Mouse (Mus musculus): ENCODE results near the gene Slc25a25. TPM values are rescaled to one million over a fixed set of nuclear protein-coding genes. Genes with fewer than 3 reads are reported as not detected.
A peak's percentile ranks its signal among the peaks of the same experiment; 100 is the strongest.

The Slc25a25 gene
- polyA plus RNA-seq, 1 experiment from 2014 or later: 7.9 TPM

- Histone ChIP-seq H3K36me3 (ENCODE audit: control insufficient read depth, insufficient read depth, low read length) (no peaks in the 10 kb centered on the region), H3K4me1 (ENCODE audit: control insufficient read depth, insufficient read depth, low read length) (peaks cover 10% of the 10 kb centered on the region), H3K27ac (ENCODE audit: low read depth, low read length) (no peak overlapping the region), H3K27me3 (ENCODE audit: control insufficient read depth, insufficient read depth, low read length) (0 out of 2 replicates have a peak, but pooled peaks cover 2% of the 10 kb centered on the region), H3K4me3 (ENCODE audit: low read depth, low read length) (no peak overlapping the region), H3K4me2 (no peak overlapping the region), H3K9me3 (replicated peaks; ENCODE audit: control insufficient read depth, low read length) (no peaks in the 10 kb centered on the region), H3K9ac (ENCODE audit: low read depth, low read length) (no peak overlapping the region)
- no peak for ATAC-seq (replicated peaks; ENCODE audit: insufficient number of reproducible peaks, low FRiP score, low TSS enrichment)
- WGBS (ENCODE audit: insufficient replicate concordance): 78% methylated on average over 5 of the region's 5 CpGs
Measured at GRCm38 (mm10) chr2:32392063-32392462, 59.2 kb downstream of the Slc25a25 start.

GRCm38 (mm10) chr2:32390871-32391270 lies 60.4 kb downstream of the Slc25a25 start:
- Histone ChIP-seq H3K9ac (ENCODE audit: low read depth, low read length) (no peak overlapping the region), H3K27me3 (ENCODE audit: control insufficient read depth, insufficient read depth, low read length) (0 out of 2 replicates have a peak, but pooled peaks cover 3% of the 10 kb centered on the region), H3K9me3 (replicated peaks; ENCODE audit: control insufficient read depth, low read length) (no peaks in the 10 kb centered on the region), H3K4me3 (ENCODE audit: low read depth, low read length) (no peak overlapping the region), H3K4me1 (ENCODE audit: control insufficient read depth, insufficient read depth, low read length) (peaks cover 6% of the 10 kb centered on the region; the same call in 1 of the 2 replicates), H3K36me3 (ENCODE audit: control insufficient read depth, insufficient read depth, low read length) (no peaks in the 10 kb centered on the region), H3K4me2 (no peak overlapping the region), H3K27ac (ENCODE audit: low read depth, low read length) (no peak overlapping the region)
- no peak for ATAC-seq (replicated peaks; ENCODE audit: insufficient number of reproducible peaks, low FRiP score, low TSS enrichment)
- WGBS (ENCODE audit: insufficient replicate concordance): 65% methylated on average over 8 of the region's 8 CpGs

- Histone ChIP-seq H3K36me3 (ENCODE audit: control insufficient read depth, insufficient read depth, low read length) (no peaks in the 10 kb centered on the region), H3K4me1 (ENCODE audit: control insufficient read depth, insufficient read depth, low read length) (0 out of 2 replicates have a peak, but pooled peaks cover 3% of the 10 kb centered on the region), H3K27me3 (ENCODE audit: control insufficient read depth, insufficient read depth, low read length) (0 out of 2 replicates have a peak, but pooled peaks cover 5% of the 10 kb centered on the region), H3K4me3 (ENCODE audit: low read depth, low read length) (no peak overlapping the region), H3K27ac (ENCODE audit: low read depth, low read length) (no peak overlapping the region), H3K9me3 (replicated peaks; ENCODE audit: control insufficient read depth, low read length) (no peaks in the 10 kb centered on the region), H3K4me2 (no peak overlapping the region), H3K9ac (ENCODE audit: low read depth, low read length) (no peak overlapping the region)
- ATAC-seq (replicated peaks; ENCODE audit: insufficient number of reproducible peaks, low FRiP score, low TSS enrichment): no peak
- WGBS (ENCODE audit: insufficient replicate concordance): 54% methylated on average over 2 of the region's 2 CpGs
Measured at GRCm38 (mm10) chr2:32389157-32389556, 62.1 kb downstream of the Slc25a25 start.

GRCm38 (mm10) chr2:32387706-32388490 lies 63.3 kb downstream of the Slc25a25 start, which contains the start of gene Lcn2:
Gene Lcn2, minus strand, starts transcription at chr2:32388252.
- no peak within 1 kb of the TSS for H3K27ac ChIP-seq (ENCODE audit: low read depth, low read length)
- WGBS (ENCODE audit: insufficient replicate concordance): 62% methylated on average over 5 of the region's 5 CpGs
- no peaks in the 10 kb centered on the region for H3K36me3 ChIP-seq (ENCODE audit: control insufficient read depth, insufficient read depth, low read length)
- H3K4me3 ChIP-seq (ENCODE audit: low read depth, low read length): no peak within 1 kb of the TSS
- H3K9ac ChIP-seq (ENCODE audit: low read depth, low read length): no peak within 1 kb of the TSS
- H3K4me2 ChIP-seq: no peak within 1 kb of the TSS
- no peak for ATAC-seq (replicated peaks; ENCODE audit: insufficient number of reproducible peaks, low FRiP score, low TSS enrichment)
- H3K9me3 ChIP-seq (replicated peaks; ENCODE audit: control insufficient read depth, low read length): no peaks in the 10 kb centered on the region
- 0 out of 2 replicates have a peak, but pooled peaks cover 3% of the 10 kb centered on the region for H3K4me1 ChIP-seq (ENCODE audit: control insufficient read depth, insufficient read depth, low read length)
- peaks cover 16% of the 10 kb centered on the region for H3K27me3 ChIP-seq (ENCODE audit: control insufficient read depth, insufficient read depth, low read length)

GRCm38 (mm10) chr2:32382689-32383088 lies 68.6 kb downstream of the Slc25a25 start:
- no peak overlapping the region for H3K9ac ChIP-seq (ENCODE audit: low read depth, low read length)
- no peak overlapping the region for H3K4me2 ChIP-seq
- 0 out of 2 replicates have a peak, but pooled peaks cover 5% of the 10 kb centered on the region for H3K4me1 ChIP-seq (ENCODE audit: control insufficient read depth, insufficient read depth, low read length)
- ATAC-seq (replicated peaks; ENCODE audit: insufficient number of reproducible peaks, low FRiP score, low TSS enrichment): no peak
- H3K27ac ChIP-seq (ENCODE audit: low read depth, low read length): no peak overlapping the region
- peaks cover 11% of the 10 kb centered on the region for H3K36me3 ChIP-seq (ENCODE audit: control insufficient read depth, insufficient read depth, low read length)
- peaks cover 20% of the 10 kb centered on the region for H3K27me3 ChIP-seq (ENCODE audit: control insufficient read depth, insufficient read depth, low read length)
- no peaks in the 10 kb centered on the region for H3K9me3 ChIP-seq (replicated peaks; ENCODE audit: control insufficient read depth, low read length)
- H3K4me3 ChIP-seq (ENCODE audit: low read depth, low read length): no peak overlapping the region
- WGBS (ENCODE audit: insufficient replicate concordance): 75% methylated on average over 2 of the region's 2 CpGs

- peak within 1 kb of the TSS; percentile 65 for H3K4me3 ChIP-seq (ENCODE audit: low read depth, low read length)
- H3K9me3 ChIP-seq (replicated peaks; ENCODE audit: control insufficient read depth, low read length): no peaks in the 10 kb centered on the region
- H3K4me2 ChIP-seq: peak within 1 kb of the TSS; percentile 88
- H3K27ac ChIP-seq (ENCODE audit: low read depth, low read length): 0 out of 2 replicates have a peak within 1 kb of the TSS, but pooled peaks have one; percentile 37
- peaks cover 17% of the 10 kb centered on the region for H3K27me3 ChIP-seq (ENCODE audit: control insufficient read depth, insufficient read depth, low read length)
- under 1% methylated on average over 47 of the region's 47 CpGs for WGBS (ENCODE audit: insufficient replicate concordance)
- ATAC-seq (replicated peaks; ENCODE audit: insufficient number of reproducible peaks, low FRiP score, low TSS enrichment): peak; percentile 91
- 0 out of 2 replicates have a peak, but pooled peaks cover 5% of the 10 kb centered on the region for H3K4me1 ChIP-seq (ENCODE audit: control insufficient read depth, insufficient read depth, low read length)
- peak within 1 kb of the TSS; percentile 39 for H3K9ac ChIP-seq (ENCODE audit: low read depth, low read length)
- H3K36me3 ChIP-seq (ENCODE audit: control insufficient read depth, insufficient read depth, low read length): peaks cover 17% of the 10 kb centered on the region
Measured at GRCm38 (mm10) chr2:32381775-32382223, 69.4 kb downstream of the Slc25a25 start, which contains the start of gene 1110008P14Rik. Gene 1110008P14Rik, minus strand, starts transcription at chr2:32381938.

- Histone ChIP-seq H3K9ac (ENCODE audit: low read depth, low read length) (peak overlapping the region; percentile 39), H3K4me2 (peak overlapping the region; percentile 88), H3K27ac (ENCODE audit: low read depth, low read length) (0 out of 2 replicates have a peak overlapping the region, but pooled peaks have one; percentile 37), H3K4me1 (ENCODE audit: control insufficient read depth, insufficient read depth, low read length) (0 out of 2 replicates have a peak, but pooled peaks cover 5% of the 10 kb centered on the region), H3K4me3 (ENCODE audit: low read depth, low read length) (peak overlapping the region; percentile 65), H3K9me3 (replicated peaks; ENCODE audit: control insufficient read depth, low read length) (no peaks in the 10 kb centered on the region), H3K27me3 (ENCODE audit: control insufficient read depth, insufficient read depth, low read length) (peaks cover 17% of the 10 kb centered on the region), H3K36me3 (ENCODE audit: control insufficient read depth, insufficient read depth, low read length) (peaks cover 21% of the 10 kb centered on the region)
- ATAC-seq (replicated peaks; ENCODE audit: insufficient number of reproducible peaks, low FRiP score, low TSS enrichment): peak; percentile 48
- 1% methylated on average over 27 of the region's 27 CpGs for WGBS (ENCODE audit: insufficient replicate concordance)
Measured at GRCm38 (mm10) chr2:32381141-32381774, 70.0 kb downstream of the Slc25a25 start.

GRCm38 (mm10) chr2:32380001-32380500 lies 71.2 kb downstream of the Slc25a25 start:
- Histone ChIP-seq H3K36me3 (ENCODE audit: control insufficient read depth, insufficient read depth, low read length) (peaks cover 25% of the 10 kb centered on the region), H3K9ac (ENCODE audit: low read depth, low read length) (no peak overlapping the region), H3K4me1 (ENCODE audit: control insufficient read depth, insufficient read depth, low read length) (peaks cover 14% of the 10 kb centered on the region), H3K27ac (ENCODE audit: low read depth, low read length) (no peak overlapping the region), H3K9me3 (replicated peaks; ENCODE audit: control insufficient read depth, low read length) (no peaks in the 10 kb centered on the region), H3K4me2 (no peak overlapping the region), H3K4me3 (ENCODE audit: low read depth, low read length) (no peak overlapping the region), H3K27me3 (ENCODE audit: control insufficient read depth, insufficient read depth, low read length) (peaks cover 17% of the 10 kb centered on the region)
- WGBS (ENCODE audit: insufficient replicate concordance): 87% methylated on average over 7 of the region's 7 CpGs
- ATAC-seq (replicated peaks; ENCODE audit: insufficient number of reproducible peaks, low FRiP score, low TSS enrichment): no peak
